8 mouse cellular contexts compared by ENCODE assay signal in the genomic region with DNA sequence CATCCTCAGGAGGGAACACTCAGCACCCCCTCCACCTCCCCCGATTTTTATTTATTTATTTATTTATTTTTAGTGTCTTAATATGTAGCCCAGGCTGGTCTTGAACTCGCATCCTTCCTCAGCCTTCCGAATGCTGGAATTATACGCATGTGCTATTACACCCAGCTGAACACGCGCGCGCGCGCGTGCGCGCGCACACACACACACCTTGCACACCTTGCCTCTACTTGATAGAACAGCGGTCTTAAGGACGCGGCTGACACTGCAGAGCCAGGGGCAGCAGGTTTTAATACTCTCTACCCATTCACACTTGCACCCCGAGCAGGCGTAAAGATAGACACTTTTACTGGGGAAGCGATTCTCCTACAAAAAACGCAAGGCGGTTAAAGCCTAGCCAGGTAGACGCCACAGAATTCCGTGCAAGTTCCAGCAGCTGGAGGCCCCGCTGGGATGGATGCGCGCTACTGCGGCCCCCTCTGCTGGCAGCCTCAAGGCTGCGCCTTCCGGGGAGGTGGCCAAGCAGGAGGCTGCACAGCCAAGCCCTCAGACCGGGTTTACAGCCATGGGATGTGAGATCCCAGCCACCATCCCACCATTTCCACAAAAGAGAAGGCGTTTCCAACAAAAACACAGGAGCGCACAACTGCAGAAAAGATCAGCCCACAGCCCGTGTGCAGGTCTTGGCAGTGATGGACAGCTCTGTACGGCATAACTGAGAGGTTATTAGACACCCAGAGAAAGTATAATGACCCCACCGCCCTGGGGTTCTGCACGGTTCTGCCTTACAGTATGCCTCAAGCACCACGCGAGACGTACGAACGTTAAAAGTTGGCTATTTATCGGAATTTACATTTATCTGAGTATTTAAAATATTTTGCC.
DNase-seq lines count a peak whose midpoint lies in the region; ATAC-seq and TF ChIP-seq lines count a peak whose summit lies in the region.

No protein-coding gene starts in this region.

- TF ChIP-seq CTCF in kidney, postnatal 0 days (IDR thresholded peaks at IDR 0.05; ENCODE audit: low read depth), result peak; percentile 89
- TF ChIP-seq CTCF in lung, adult 2 months (IDR thresholded peaks at IDR 0.05; ENCODE audit: insufficient read depth, low read length), result peak; percentile 45

- DNase-seq in cerebellum, postnatal 14 days, result peak; percentile 36 to 47
- DNase-seq in cerebellum, adult 9-10 months, result no peak
- DNase-seq in embryonic facial prominence, embryonic 11.5 days (ENCODE audit: low spot score), result peak; percentile 85
- DNase-seq in kidney, postnatal 0 days (ENCODE audit: low spot score), result peak; percentile 88
- DNase-seq in lung, adult 2 months, result peak; percentile 45
- peak; percentile 76 for DNase-seq in retina, embryonic 14.5 days (ENCODE audit: low spot score)
- peak; percentile 68 for DNase-seq in yolk sac, embryonic 10.5 days (ENCODE audit: low spot score)

- H3K27ac ChIP-seq in embryonic facial prominence, embryonic 11.5 days (replicated peaks; ENCODE audit: low read depth, low read length), result no peak overlapping the region
- no peak overlapping the region for H3K27ac ChIP-seq in heart, embryonic 14.5 days (replicated peaks in 1 of 2; ENCODE audit: control insufficient read depth in 1 of 2, insufficient read depth in 1 of 2, low read depth in 2 of 2, low read length in 2 of 2)
- H3K27ac ChIP-seq in kidney, postnatal 0 days, result no peak overlapping the region

- no peaks in the 10 kb centered on the region for H3K27me3 ChIP-seq in embryonic facial prominence, embryonic 11.5 days (ENCODE audit: control insufficient read depth, insufficient read depth, low read length)
- peaks cover 22% of the 10 kb centered on the region; the same call in 1 of the 2 replicates for H3K27me3 ChIP-seq in heart, embryonic 14.5 days (ENCODE audit: control insufficient read depth, insufficient read depth, low read length)
- no peaks in the 10 kb centered on the region for H3K27me3 ChIP-seq in kidney, postnatal 0 days (ENCODE audit: insufficient read depth, low read length)

- no peaks in the 10 kb centered on the region for H3K36me3 ChIP-seq in embryonic facial prominence, embryonic 11.5 days (replicated peaks; ENCODE audit: control insufficient read depth, insufficient read depth, low read depth, low read length)
- H3K36me3 ChIP-seq in heart, embryonic 14.5 days (ENCODE audit: control insufficient read depth, insufficient read depth, low read length), result no peaks in the 10 kb centered on the region
- H3K36me3 ChIP-seq in kidney, postnatal 0 days (ENCODE audit: insufficient read depth, low read length), result no peaks in the 10 kb centered on the region

- no peak for TF ChIP-seq POLR2A in lung, adult 2 months (IDR thresholded peaks at IDR 0.05; ENCODE audit: borderline replicate concordance, extremely low read depth, low read depth, low read length)

- H3K4me2 ChIP-seq in embryonic facial prominence, embryonic 11.5 days (ENCODE audit: low read depth, low read length), result peak overlapping the region; percentile 39
- peak overlapping the region; percentile 57 for H3K4me2 ChIP-seq in heart, embryonic 14.5 days (ENCODE audit: low read length)
- peak overlapping the region; percentile 54 for H3K4me2 ChIP-seq in kidney, postnatal 0 days (ENCODE audit: low read length)

- peaks cover 2% of the 10 kb centered on the region; the same call in 1 of the 2 replicates for H3K4me1 ChIP-seq in embryonic facial prominence, embryonic 11.5 days (ENCODE audit: control insufficient read depth, insufficient read depth, low read length)
- no peaks in the 10 kb centered on the region; a peak in 1 of 4 replicates for H3K4me1 ChIP-seq in heart, embryonic 14.5 days (ENCODE audit: control insufficient read depth in 2 of 2, insufficient read depth in 2 of 2, low read length in 2 of 2)
- 0 out of 2 replicates have a peak, but pooled peaks cover 5% of the 10 kb centered on the region for H3K4me1 ChIP-seq in kidney, postnatal 0 days (replicated peaks; ENCODE audit: insufficient read depth, low read length)
- H3K4me1 ChIP-seq in lung, adult 2 months (ENCODE audit: control insufficient read depth, insufficient read depth, low read length), result no peaks in the 10 kb centered on the region

- no peak overlapping the region for H3K4me3 ChIP-seq in embryonic facial prominence, embryonic 11.5 days (ENCODE audit: low read depth, low read length)
- H3K4me3 ChIP-seq in heart, embryonic 14.5 days (ENCODE audit: control insufficient read depth in 1 of 2, insufficient read depth in 1 of 2, low read depth in 1 of 2, low read length in 2 of 2), result peak overlapping the region; percentile 2 to 20; a peak in 2 of 4 replicates
- H3K4me3 ChIP-seq in kidney, postnatal 0 days (replicated peaks; ENCODE audit: low read depth, low read length), result no peak overlapping the region
- H3K4me3 ChIP-seq in lung, adult 2 months (replicated peaks; ENCODE audit: extremely low read depth, low read depth, low read length), result no peak overlapping the region

- no peaks in the 10 kb centered on the region for H3K9me3 ChIP-seq in embryonic facial prominence, embryonic 11.5 days (replicated peaks; ENCODE audit: control insufficient read depth, low read length)
- no peaks in the 10 kb centered on the region for H3K9me3 ChIP-seq in heart, embryonic 14.5 days (ENCODE audit: control insufficient read depth, low read length)
- no peaks in the 10 kb centered on the region for H3K9me3 ChIP-seq in kidney, postnatal 0 days (replicated peaks; ENCODE audit: low read length)

- 16% methylated on average over 43 of the region's 43 CpGs for WGBS in embryonic facial prominence, embryonic 11.5 days
- 15% methylated on average over 43 of the region's 43 CpGs for WGBS in heart, embryonic 14.5 days
- WGBS in kidney, postnatal 0 days, result 13% methylated on average over 43 of the region's 43 CpGs
- WGBS in lung, adult 2 months, result 18% methylated on average over 43 of the region's 43 CpGs

- ATAC-seq in embryonic facial prominence, embryonic 11.5 days (replicated peaks; ENCODE audit: insufficient number of reproducible peaks, low FRiP score, low TSS enrichment, low read depth), result peak; percentile 57; the same call in 1 of the 2 replicates
- ATAC-seq in heart, embryonic 14.5 days (ENCODE audit: insufficient number of reproducible peaks, insufficient read depth, low FRiP score, low read depth), result no peak
- ATAC-seq in kidney, postnatal 0 days (replicated peaks; ENCODE audit: low FRiP score, low read depth), result 0 out of 2 replicates have a peak, but pooled peaks have one; percentile 37

- no peak overlapping the region for H3K9ac ChIP-seq in embryonic facial prominence, embryonic 11.5 days (replicated peaks; ENCODE audit: low read length)
- H3K9ac ChIP-seq in heart, embryonic 14.5 days (ENCODE audit: low read length), result peak overlapping the region; percentile 10; the same call in 1 of the 2 replicates
- no peak overlapping the region for H3K9ac ChIP-seq in kidney, postnatal 0 days (ENCODE audit: low read depth, low read length)

Comparison
In these comparisons a context has a peak if more than half of its experiments do, and no peak if none do; other contexts are left out.
1. H3K4me3 ChIP-seq: peak in heart, embryonic 14.5 days (2 of 2); none in embryonic facial prominence, embryonic 11.5 days (single experiment), kidney, postnatal 0 days (single experiment) and lung, adult 2 months (single experiment).
2. Peak in every context shown above with its lines, with median percentiles within 50 percentile points of each other: H3K4me2 ChIP-seq.